Mouse (Mus musculus) embryo, embryonic 9.5 days (tissue): Measurements from ENCODE around the gene Smpd2.

Source experiments
- DNase-seq: peaks from one replicate; pipeline ENCODE4 v3.0.0-alpha.2; 2017; ENCODE audit errors: extremely low spot score

Gene Smpd2

GRCm38 (mm10) chr10:41488877-41489276, 1.3 kb downstream of the Smpd2 start:
- DNase-seq = no peak

- DNase-seq = no peak
These were observed 3.5 kb downstream of the Smpd2 start for GRCm38 (mm10) chr10:41486506-41487170.

GRCm38 (mm10) chr10:41485778-41486177, 4.4 kb downstream of the Smpd2 start:
- no peak for DNase-seq

GRCm38 (mm10) chr10:41482446-41482845, 7.7 kb downstream of the Smpd2 start:
- no peak for DNase-seq

GRCm38 (mm10) chr10:41480938-41481880, 9.0 kb downstream of the Smpd2 start:
- no peak for DNase-seq

- DNase-seq = no peak
These were observed 10.2 kb downstream of the Smpd2 start for GRCm38 (mm10) chr10:41479961-41480360.

- DNase-seq = peak; percentile 71
These were observed 12.6 kb downstream of the Smpd2 start for GRCm38 (mm10) chr10:41477278-41478181.

- DNase-seq = peak; percentile 70
These were observed 13.2 kb downstream of the Smpd2 start for GRCm38 (mm10) chr10:41477018-41477277.

GRCm38 (mm10) chr10:41476171-41477017, 13.8 kb downstream of the Smpd2 start, which contains the start of gene Mical1:
Mical1 (plus strand) TSS chr10:41476314.
- DNase-seq = peak; percentile 81

GRCm38 (mm10) chr10:41474981-41475391, 15.2 kb downstream of the Smpd2 start:
- DNase-seq = no peak

- no peak for DNase-seq
These were observed 16.2 kb downstream of the Smpd2 start for GRCm38 (mm10) chr10:41473782-41474468.

GRCm38 (mm10) chr10:41472962-41473481, 17.1 kb downstream of the Smpd2 start:
- no peak for DNase-seq

- DNase-seq = no peak
These were observed 17.6 kb downstream of the Smpd2 start for GRCm38 (mm10) chr10:41472534-41472933.

- DNase-seq = no peak
These were observed 19.5 kb downstream of the Smpd2 start for GRCm38 (mm10) chr10:41470693-41471092.

- no peak for DNase-seq
These were observed 22.8 kb downstream of the Smpd2 start for GRCm38 (mm10) chr10:41467325-41467724.

GRCm38 (mm10) chr10:41464401-41464955, 25.7 kb downstream of the Smpd2 start:
- no peak for DNase-seq

- no peak for DNase-seq
These were observed 29.0 kb downstream of the Smpd2 start for GRCm38 (mm10) chr10:41461057-41461722.

GRCm38 (mm10) chr10:41460501-41460900, 29.7 kb downstream of the Smpd2 start:
- DNase-seq = no peak

GRCm38 (mm10) chr10:41459990-41460389, 30.2 kb downstream of the Smpd2 start:
- no peak for DNase-seq
